Mouse (Mus musculus) kidney, embryonic 16.5 days (tissue): ENCODE data around the gene Inpp4b. TPM values are rescaled to one million over a fixed set of nuclear protein-coding genes. Genes with fewer than 3 reads are reported as not detected.

Experiments
- ATAC-seq: fragments of 200-750 bp; cut with Nextera tagmentation; 2 replicates; pipeline ENCODE4 v1.8.0; 2017; ENCODE audit warnings: moderate TSS enrichment; ENCODE audit not compliant: low FRiP score, low TSS enrichment
- H3K27ac ChIP-seq: fragments of 300-500 bp; sonication (generic); 2 replicates; pipeline ENCODE4 v1.5.1; 2014; ENCODE audit warnings: low read length
- H3K27me3 ChIP-seq: fragments of 300-500 bp; sonication (generic); 2 replicates; pipeline ENCODE4 v1.6.1; 2014; ENCODE audit warnings: low read length, control low read depth, mixed read lengths; ENCODE audit not compliant: insufficient read depth
- H3K36me3 ChIP-seq: fragments of 300-500 bp; sonication (generic); 2 replicates; pipeline ENCODE4 v1.6.1; 2014; ENCODE audit warnings: low read length, control low read depth, mixed read lengths; ENCODE audit not compliant: insufficient read depth
- H3K4me1 ChIP-seq: fragments of 300-500 bp; sonication (generic); 2 replicates; pipeline ENCODE4 v1.6.1; 2014; ENCODE audit warnings: low read length, control low read depth, mixed read lengths; ENCODE audit not compliant: insufficient read depth
- H3K4me2 ChIP-seq: fragments of 300-500 bp; sonication (generic); replicated peaks from 2 replicates; pipeline ENCODE4 v1.6.1; 2014; ENCODE audit warnings: low read depth, low read length
- H3K4me3 ChIP-seq: fragments of 300-500 bp; sonication (generic); 2 replicates; pipeline ENCODE4 v1.5.1; 2014; ENCODE audit warnings: mild to moderate bottlenecking, low read length
- H3K9ac ChIP-seq: fragments of 300-500 bp; sonication (generic); replicated peaks from 2 replicates; pipeline ENCODE4 v1.6.1; 2014; ENCODE audit warnings: low read length
- H3K9me3 ChIP-seq: fragments of 300-500 bp; sonication (generic); 2 replicates; pipeline ENCODE4 v1.6.1; 2016; ENCODE audit warnings: low read length, control low read depth
- WGBS: fragments of 180-500 bp; shearing (Covaris S2); extraction: QIAGEN DNeasy Blood & Tissue Kit; methylation state at CpG from one replicate; pipeline ENCODE4 v1.1.7; 2014; 5-methylcytosine and 5-hydroxymethylcytosine counted together
- polyA plus RNA-seq: library from polyadenylated mRNA; unstranded; fragments of >200 nt; fragmentation: Nextera tagmentation; extraction: Ambion mirVana; gene quantifications from 2 replicates; pipeline ENCODE4 v1.2.1, GENCODE M21; 2015

Gene Inpp4b
- polyA plus RNA-seq, 1 experiment from 2014 or later, result 11.0 TPM

- Histone ChIP-seq H3K36me3 (no peaks in the 10 kb centered on the region), H3K27ac (no peak overlapping the region), H3K4me1 (no peaks in the 10 kb centered on the region), H3K9ac (no peak overlapping the region), H3K27me3 (no peaks in the 10 kb centered on the region), H3K4me3 (no peak overlapping the region), H3K4me2 (no peak overlapping the region), H3K9me3 (no peaks in the 10 kb centered on the region)
- ATAC-seq, result no peak
- WGBS, result 86% methylated on average over 3 of the region's 3 CpGs
Measured at GRCm38 (mm10) chr8:81594134-81594714, 251.9 kb downstream of the Inpp4b start.

GRCm38 (mm10) chr8:81599209-81599608 lies 256.9 kb downstream of the Inpp4b start:
- Histone ChIP-seq H3K27ac (no peak overlapping the region), H3K36me3 (no peaks in the 10 kb centered on the region), H3K9ac (no peak overlapping the region), H3K4me2 (no peak overlapping the region), H3K27me3 (no peaks in the 10 kb centered on the region), H3K4me1 (no peaks in the 10 kb centered on the region), H3K4me3 (no peak overlapping the region), H3K9me3 (no peaks in the 10 kb centered on the region)
- no peak for ATAC-seq
- WGBS, result 77% methylated on average over 4 of the region's 4 CpGs

- Histone ChIP-seq H3K36me3 (no peaks in the 10 kb centered on the region), H3K4me1 (no peaks in the 10 kb centered on the region), H3K27ac (no peak overlapping the region), H3K4me3 (no peak overlapping the region), H3K27me3 (no peaks in the 10 kb centered on the region), H3K4me2 (no peak overlapping the region), H3K9ac (no peak overlapping the region), H3K9me3 (no peaks in the 10 kb centered on the region)
- ATAC-seq, result no peak
Measured at GRCm38 (mm10) chr8:81601136-81601535, 258.8 kb downstream of the Inpp4b start.

GRCm38 (mm10) chr8:81608082-81608481 lies 265.7 kb downstream of the Inpp4b start:
- H3K36me3 ChIP-seq, result no peaks in the 10 kb centered on the region

GRCm38 (mm10) chr8:81609064-81609463 lies 266.7 kb downstream of the Inpp4b start:
- no peaks in the 10 kb centered on the region for H3K9me3 ChIP-seq
- no peak overlapping the region for H3K4me2 ChIP-seq
- no peak overlapping the region for H3K9ac ChIP-seq
- no peak overlapping the region for H3K27ac ChIP-seq
- H3K27me3 ChIP-seq, result no peaks in the 10 kb centered on the region
- H3K4me1 ChIP-seq, result no peaks in the 10 kb centered on the region
- H3K36me3 ChIP-seq, result no peaks in the 10 kb centered on the region
- WGBS, result 83% methylated on average over 4 of the region's 4 CpGs
- no peak overlapping the region for H3K4me3 ChIP-seq
- ATAC-seq, result no peak

More at GRCm38 (mm10) chr8:81608082-81608481, 265.7 kb downstream of the Inpp4b start:
- 90% methylated on average over 1 of the region's 1 CpGs for WGBS
- no peak overlapping the region for H3K9ac ChIP-seq
- no peaks in the 10 kb centered on the region for H3K9me3 ChIP-seq
- no peaks in the 10 kb centered on the region for H3K27me3 ChIP-seq
- no peak overlapping the region for H3K4me2 ChIP-seq
- no peak overlapping the region for H3K4me3 ChIP-seq
- H3K4me1 ChIP-seq, result no peaks in the 10 kb centered on the region
- H3K27ac ChIP-seq, result no peak overlapping the region
- ATAC-seq, result no peak

- no peaks in the 10 kb centered on the region for H3K27me3 ChIP-seq
- no peak overlapping the region for H3K27ac ChIP-seq
- no peaks in the 10 kb centered on the region for H3K4me1 ChIP-seq
- no peak overlapping the region for H3K9ac ChIP-seq
- no peaks in the 10 kb centered on the region for H3K9me3 ChIP-seq
- no peaks in the 10 kb centered on the region for H3K36me3 ChIP-seq
- H3K4me2 ChIP-seq, result no peak overlapping the region
- 60% methylated on average over 2 of the region's 2 CpGs for WGBS
- ATAC-seq, result no peak
- H3K4me3 ChIP-seq, result no peak overlapping the region
Measured at GRCm38 (mm10) chr8:81612611-81613010, 270.3 kb downstream of the Inpp4b start.

GRCm38 (mm10) chr8:81614135-81614534 lies 271.8 kb downstream of the Inpp4b start:
- Histone ChIP-seq H3K27ac (no peak overlapping the region), H3K27me3 (no peaks in the 10 kb centered on the region), H3K9ac (no peak overlapping the region), H3K4me2 (no peak overlapping the region), H3K4me1 (no peaks in the 10 kb centered on the region), H3K9me3 (no peaks in the 10 kb centered on the region), H3K4me3 (no peak overlapping the region), H3K36me3 (no peaks in the 10 kb centered on the region)
- no peak for ATAC-seq
- WGBS, result 87% methylated on average over 1 of the region's 1 CpGs

- 74% methylated on average over 2 of the region's 2 CpGs for WGBS
- no peak for ATAC-seq
Measured at GRCm38 (mm10) chr8:81614605-81615004, 272.2 kb downstream of the Inpp4b start.

GRCm38 (mm10) chr8:81615552-81615951 lies 273.2 kb downstream of the Inpp4b start:
- H3K4me2 ChIP-seq, result no peak overlapping the region
- H3K27me3 ChIP-seq, result no peaks in the 10 kb centered on the region
- H3K4me1 ChIP-seq, result no peaks in the 10 kb centered on the region
- H3K4me3 ChIP-seq, result no peak overlapping the region
- no peaks in the 10 kb centered on the region for H3K36me3 ChIP-seq
- no peak for ATAC-seq
- no peaks in the 10 kb centered on the region for H3K9me3 ChIP-seq
- no peak overlapping the region for H3K27ac ChIP-seq
- no peak overlapping the region for H3K9ac ChIP-seq
- WGBS, result 77% methylated on average over 1 of the region's 1 CpGs

More at GRCm38 (mm10) chr8:81614605-81615004, 272.2 kb downstream of the Inpp4b start:
- Histone ChIP-seq H3K27ac (no peak overlapping the region), H3K4me1 (no peaks in the 10 kb centered on the region), H3K4me2 (no peak overlapping the region), H3K9me3 (no peaks in the 10 kb centered on the region), H3K9ac (no peak overlapping the region), H3K4me3 (no peak overlapping the region), H3K36me3 (no peaks in the 10 kb centered on the region), H3K27me3 (no peaks in the 10 kb centered on the region)

GRCm38 (mm10) chr8:81618918-81619317 lies 276.6 kb downstream of the Inpp4b start:
- WGBS, result 95% methylated on average over 3 of the region's 3 CpGs
- Histone ChIP-seq H3K4me2 (no peak overlapping the region), H3K9ac (no peak overlapping the region), H3K4me3 (no peak overlapping the region), H3K4me1 (no peaks in the 10 kb centered on the region), H3K27me3 (no peaks in the 10 kb centered on the region), H3K9me3 (no peaks in the 10 kb centered on the region), H3K36me3 (no peaks in the 10 kb centered on the region), H3K27ac (no peak overlapping the region)
- ATAC-seq, result no peak
